Mouse (Mus musculus): ENCODE data around the gene Myo6. TPM values are rescaled to one million over a fixed set of nuclear protein-coding genes. Genes with fewer than 3 reads are reported as not detected.

Myo6 gene
- polyA plus RNA-seq, 1 experiment from 2014 or later, result 16.2 TPM

Other genes with a start within 250 kb of the Myo6 start
- 5.6 and 7.2 TPM in 2 replicates for gene Filip1, start 152.2 kb upstream of the Myo6 start, polyA plus RNA-seq (2014; fragmentation: Nextera tagmentation; extraction: Ambion mirVana)
- 72.3 and 88.1 TPM in 2 replicates for gene Senp6, start 98.1 kb upstream of the Myo6 start, polyA plus RNA-seq (2014; fragmentation: Nextera tagmentation; extraction: Ambion mirVana)